Mouse (Mus musculus) testis, adult 2 months (tissue): ENCODE results near the gene Fank1.

Experiments
- CTCF ChIP-seq: fragments of 200-500 bp; IDR thresholded peaks from 2 replicates; pipeline ENCODE4 v1.5.1; 2012; ENCODE audit warnings: low read depth, mild to moderate bottlenecking, inconsistent platforms, low read length, moderate library complexity; ENCODE audit not compliant: control insufficient read depth, insufficient read depth, insufficient replicate concordance
- POLR2A ChIP-seq: fragments of 200-500 bp; IDR thresholded peaks from 2 replicates; pipeline ENCODE4 v1.6.1; 2012; ENCODE audit warnings: low read depth, mild to moderate bottlenecking, inconsistent platforms, low read length, moderate library complexity; ENCODE audit not compliant: control insufficient read depth

DNA sequence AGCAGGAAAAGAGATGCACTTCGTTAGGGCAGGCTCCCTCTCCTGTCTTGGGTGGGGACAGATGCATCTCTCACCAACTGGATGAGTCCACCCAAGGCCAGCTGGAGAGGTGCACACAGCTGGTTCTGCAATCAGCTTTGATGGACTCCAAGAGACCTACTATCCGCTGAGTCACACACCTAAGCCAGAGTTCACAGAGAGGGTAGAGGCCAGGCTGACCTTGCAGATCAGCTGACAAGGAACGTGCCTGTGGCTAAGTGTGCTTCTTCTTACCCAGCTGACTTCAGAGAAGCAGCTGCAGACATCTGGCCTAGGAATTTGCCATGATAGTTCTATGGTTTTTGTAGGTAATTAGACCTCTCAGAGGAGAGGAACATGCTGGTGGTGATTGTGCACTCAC lies 86.5 kb downstream of the Fank1 start:
- TF ChIP-seq CTCF (no peak), POLR2A (no peak)
